Mouse (Mus musculus): ENCODE results near the gene Itpr3.

DNA sequence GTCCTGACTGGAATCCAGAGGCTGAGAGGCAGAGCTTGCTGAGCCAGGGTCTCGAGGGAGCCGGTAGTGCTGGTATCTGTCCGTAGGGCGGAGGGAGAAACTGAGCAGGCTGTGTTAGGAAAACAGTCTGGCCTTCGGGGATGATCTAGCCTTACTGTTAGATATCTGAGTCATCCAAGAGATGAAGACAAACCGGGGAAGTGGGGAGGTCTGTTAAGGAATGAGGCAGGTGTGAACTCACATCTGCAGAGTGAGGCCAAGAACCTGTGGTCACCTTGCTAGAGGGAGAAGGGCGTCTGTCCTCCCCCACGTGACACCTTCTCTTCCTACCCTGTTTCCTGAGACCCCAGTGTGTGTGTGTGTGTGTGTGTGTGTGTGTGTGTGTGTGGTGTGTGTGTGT, 25.7 kb downstream of the Itpr3 start:
- TF ChIP-seq CTCF (IDR thresholded peaks at IDR 0.05; ENCODE audit: control insufficient read depth, insufficient read depth, low read length) (no peak), POLR2A (IDR thresholded peaks at IDR 0.05; ENCODE audit: borderline replicate concordance, control insufficient read depth, low read depth, low read length) (no peak)

All from bone marrow, adult 2 months (tissue).